Mouse (Mus musculus) C2C12 (cell line): ENCODE results near the gene Dennd6b. TPM values are rescaled to one million over a fixed set of nuclear protein-coding genes. Genes with fewer than 3 reads are reported as not detected.

Experiments used
- H3K27me3 ChIP-seq: one replicate; pipeline ENCODE4 v1.6.1; 2011; ENCODE audit not compliant: control insufficient read depth, insufficient read depth, insufficient read length
- H3K36me3 ChIP-seq: one replicate; pipeline ENCODE4 v1.6.1; 2011; ENCODE audit not compliant: control insufficient read depth, insufficient read depth
- H3K4me3 ChIP-seq: one replicate; pipeline ENCODE4 v1.5.1; 2011; ENCODE audit warnings: mild to moderate bottlenecking, control low read depth; ENCODE audit not compliant: poor library complexity, insufficient read depth, severe bottlenecking
- H3K79me2 ChIP-seq: one replicate; pipeline ENCODE4 v1.6.1; 2011; ENCODE audit not compliant: control insufficient read depth, insufficient read depth
- H3K79me3 ChIP-seq: one replicate; pipeline ENCODE4 v1.6.1; 2011; ENCODE audit warnings: low read depth, control low read depth
- H3ac ChIP-seq: one replicate; pipeline ENCODE3; 2011; ENCODE audit warnings: low read depth; ENCODE audit not compliant: control insufficient read depth, insufficient read length
- CEBPB ChIP-seq: IDR thresholded peaks from one replicate; pipeline ENCODE4 v1.6.1; 2011; ENCODE audit warnings: low read depth, mild to moderate bottlenecking, control low read depth, moderate library complexity
- CTCF ChIP-seq: IDR thresholded peaks from one replicate; pipeline ENCODE4 v1.5.1; 2011; ENCODE audit not compliant: control insufficient read depth, insufficient read depth, insufficient read length
- FOSL1 ChIP-seq: IDR thresholded peaks from one replicate; pipeline ENCODE4 v1.8.0; 2011; ENCODE audit warnings: mild to moderate bottlenecking, low read length; ENCODE audit not compliant: poor library complexity, insufficient read depth, severe bottlenecking
- MAX ChIP-seq: IDR thresholded peaks from one replicate; pipeline ENCODE4 v1.6.1; 2011; ENCODE audit warnings: mild to moderate bottlenecking, control low read depth
- MYOD1 ChIP-seq: IDR thresholded peaks from one replicate; pipeline ENCODE4 v1.6.1; 2011; ENCODE audit warnings: low read depth; ENCODE audit not compliant: control insufficient read depth, insufficient read length
- MYOG ChIP-seq: IDR thresholded peaks from one replicate; pipeline ENCODE4 v1.6.1; 2011; ENCODE audit not compliant: control insufficient read depth, insufficient read length; ENCODE audit errors: extremely low read depth
- USF1 ChIP-seq: IDR thresholded peaks from one replicate; pipeline ENCODE4 v1.6.1; 2011; ENCODE audit warnings: low read depth, mild to moderate bottlenecking, control low read depth, moderate library complexity
- polyA plus RNA-seq: library from polyadenylated mRNA; unstranded; fragments of >200 nt; fragmentation: generic; extraction: Trizol; gene quantifications from one replicate; pipeline ENCODE4 v1.2.1, GENCODE M21; 2012; ENCODE audit warnings: missing spikeins

Dennd6b gene
- polyA plus RNA-seq, 1 experiment, result 2.1 TPM

DNA sequence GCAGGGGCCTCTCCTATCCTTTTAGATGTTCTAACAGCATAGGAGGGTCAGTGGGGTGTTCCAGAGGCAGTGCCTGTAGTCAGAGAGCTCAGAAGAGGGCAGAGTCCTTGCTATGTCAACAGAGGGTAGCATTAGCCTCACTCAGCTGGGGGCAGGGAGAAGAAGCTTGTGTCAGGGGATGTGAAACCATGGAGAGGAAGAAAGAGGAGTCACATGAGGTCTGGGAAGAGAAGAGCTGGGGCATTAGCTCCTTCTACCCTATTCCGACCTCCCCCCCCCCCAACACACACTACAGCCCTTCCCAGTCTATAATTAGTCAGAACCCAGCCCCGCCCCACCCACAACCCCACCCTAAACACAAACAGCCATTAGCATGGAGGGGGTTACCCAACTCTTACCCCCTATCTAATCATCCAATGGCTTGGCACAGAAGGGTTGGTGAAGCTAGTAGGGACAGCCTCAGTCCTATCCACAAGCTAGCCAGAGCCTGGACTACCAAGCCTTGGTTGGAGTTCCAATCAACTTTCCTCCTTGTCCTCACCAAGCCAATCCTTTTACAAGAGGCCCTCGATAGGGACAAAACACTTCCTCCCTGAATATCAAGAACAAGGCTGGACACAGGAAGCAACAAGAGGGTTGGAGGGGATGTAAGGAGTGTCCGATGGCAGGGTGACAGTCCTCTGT, 18.6 kb downstream of the Dennd6b start:
- Histone ChIP-seq H3K4me3 (no peak overlapping the region), H3K36me3 (peaks cover 31% of the 10 kb centered on the region), H3ac (no peak overlapping the region), H3K79me2 (peaks cover 79% of the 10 kb centered on the region), H3K79me3 (peaks cover 67% of the 10 kb centered on the region), H3K27me3 (no peaks in the 10 kb centered on the region)
- TF ChIP-seq MYOD1 (no peak), MYOG (no peak), FOSL1 (no peak), CTCF (no peak), USF1 (no peak), MAX (no peak), CEBPB (no peak)

DNA sequence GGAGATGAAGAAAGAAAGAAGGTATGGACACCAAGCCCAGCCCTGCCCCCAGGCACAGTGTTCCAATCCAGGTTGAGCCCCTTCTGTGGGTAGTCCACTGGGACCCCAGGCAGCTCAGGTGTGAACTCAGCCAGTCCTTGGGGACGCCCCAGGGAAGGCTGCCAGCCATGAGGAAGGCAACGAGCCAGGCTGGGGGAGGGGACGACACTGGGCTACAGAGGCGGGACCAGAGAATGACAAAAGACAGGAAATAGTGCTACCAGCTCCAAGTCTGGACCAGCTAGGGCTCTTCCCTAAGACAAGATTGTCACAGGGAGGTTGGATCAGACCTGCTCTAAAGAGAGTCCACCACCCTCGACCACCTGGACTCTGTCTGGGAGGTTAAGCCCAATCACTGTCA, 19.2 kb downstream of the Dennd6b start:
- Histone ChIP-seq H3K79me3 (peaks cover 73% of the 10 kb centered on the region), H3ac (no peak overlapping the region), H3K79me2 (peaks cover 85% of the 10 kb centered on the region), H3K4me3 (no peak overlapping the region), H3K27me3 (no peaks in the 10 kb centered on the region), H3K36me3 (peaks cover 37% of the 10 kb centered on the region)
- TF ChIP-seq MAX (no peak), CEBPB (no peak), FOSL1 (no peak), CTCF (no peak), MYOD1 (no peak), MYOG (no peak)

DNA sequence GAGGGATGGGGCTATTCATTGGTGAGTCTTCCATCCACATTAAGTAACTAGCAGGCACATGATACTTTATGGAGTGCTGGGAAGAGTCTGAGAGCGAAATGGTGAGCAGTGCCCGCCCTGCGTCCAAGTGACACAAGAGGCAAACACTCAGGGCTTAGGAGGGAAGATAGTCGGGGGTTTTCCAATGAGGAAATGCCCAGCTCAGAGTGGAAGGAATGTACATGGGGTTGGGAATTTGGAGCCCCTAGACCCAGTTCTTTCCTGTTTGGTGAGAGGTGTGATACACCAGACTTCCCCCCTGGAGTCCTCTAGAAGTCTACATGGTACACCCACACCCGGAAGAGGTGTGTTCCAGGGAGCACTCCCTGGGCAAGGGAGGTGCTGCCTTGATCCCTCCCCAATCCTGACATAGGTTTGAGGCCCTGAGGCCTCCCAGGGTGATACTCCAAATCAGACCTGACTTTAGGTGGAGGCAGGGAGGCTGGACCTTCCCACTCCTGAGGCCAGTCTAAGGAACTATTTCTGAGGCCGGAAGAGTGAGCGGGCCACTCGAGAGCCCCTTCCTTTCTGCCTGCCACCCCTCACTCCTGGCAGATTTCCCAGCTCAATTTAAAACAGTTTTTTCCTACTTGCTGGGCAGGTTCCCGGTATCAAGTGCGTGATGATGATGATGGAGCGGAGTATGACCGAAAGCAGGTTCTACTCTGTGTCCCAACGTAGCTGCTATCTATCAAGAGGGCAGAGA, 20.7 kb downstream of the Dennd6b start:
- Histone ChIP-seq H3K4me3 (no peak overlapping the region), H3K79me3 (peaks cover 88% of the 10 kb centered on the region), H3K36me3 (peaks cover 41% of the 10 kb centered on the region), H3ac (no peak overlapping the region), H3K79me2 (peaks cover 100% of the 10 kb centered on the region), H3K27me3 (no peaks in the 10 kb centered on the region)
- TF ChIP-seq FOSL1, result no peak
- no peak for TF ChIP-seq CTCF

DNA sequence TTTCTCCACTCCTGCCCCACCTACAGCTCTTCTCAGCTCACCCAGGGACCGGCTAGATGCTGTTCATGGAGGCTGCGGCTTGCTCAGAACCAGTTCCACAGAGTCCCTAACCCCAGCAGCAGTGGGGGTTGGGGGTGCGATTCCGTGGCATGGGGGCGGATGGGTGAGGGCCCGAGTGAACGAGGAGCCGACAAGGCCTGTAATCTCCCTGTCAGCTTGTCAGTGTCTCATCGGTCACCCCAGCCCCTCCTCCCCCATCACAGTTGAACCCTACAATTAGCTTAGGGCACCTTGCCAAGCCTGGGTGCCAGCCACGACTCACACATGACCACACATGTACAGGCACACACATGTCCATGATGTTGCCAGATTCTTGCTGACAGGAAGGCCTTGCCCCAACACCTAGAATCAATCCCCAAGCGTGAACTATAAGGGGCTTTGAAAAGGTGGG, 21.4 kb downstream of the Dennd6b start:
- no peak overlapping the region for H3K4me3 ChIP-seq
- TF ChIP-seq CEBPB, result no peak
- no peaks in the 10 kb centered on the region for H3K27me3 ChIP-seq

DNA sequence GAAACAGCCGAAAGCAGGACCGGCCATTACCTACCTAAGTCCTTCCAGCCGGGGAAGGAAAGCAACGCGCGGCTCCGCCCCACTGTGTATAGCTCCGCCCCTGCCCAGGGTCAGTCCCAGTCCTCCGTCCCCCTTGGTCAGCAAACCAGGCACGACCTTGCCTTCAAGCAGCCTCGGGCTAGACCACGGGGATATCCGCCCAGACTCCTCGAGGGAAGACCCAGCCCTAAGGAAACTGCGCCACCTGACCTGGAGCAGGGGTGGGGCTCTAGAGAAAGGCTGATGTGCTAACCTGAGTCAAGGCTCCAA, 22.4 kb downstream of the Dennd6b start:
- TF ChIP-seq MYOG, result no peak
- no peak for TF ChIP-seq FOSL1
- no peak for TF ChIP-seq CTCF
- TF ChIP-seq USF1, result no peak
- no peak for TF ChIP-seq CEBPB
- TF ChIP-seq MAX, result no peak
- TF ChIP-seq MYOD1, result no peak
- H3K36me3 ChIP-seq, result peaks cover 50% of the 10 kb centered on the region

More for the DNA sequence above, 21.4 kb downstream of the Dennd6b start:
- Histone ChIP-seq H3K79me2 (peaks cover 100% of the 10 kb centered on the region), H3ac (no peak overlapping the region), H3K36me3 (peaks cover 43% of the 10 kb centered on the region), H3K79me3 (peaks cover 91% of the 10 kb centered on the region)

DNA sequence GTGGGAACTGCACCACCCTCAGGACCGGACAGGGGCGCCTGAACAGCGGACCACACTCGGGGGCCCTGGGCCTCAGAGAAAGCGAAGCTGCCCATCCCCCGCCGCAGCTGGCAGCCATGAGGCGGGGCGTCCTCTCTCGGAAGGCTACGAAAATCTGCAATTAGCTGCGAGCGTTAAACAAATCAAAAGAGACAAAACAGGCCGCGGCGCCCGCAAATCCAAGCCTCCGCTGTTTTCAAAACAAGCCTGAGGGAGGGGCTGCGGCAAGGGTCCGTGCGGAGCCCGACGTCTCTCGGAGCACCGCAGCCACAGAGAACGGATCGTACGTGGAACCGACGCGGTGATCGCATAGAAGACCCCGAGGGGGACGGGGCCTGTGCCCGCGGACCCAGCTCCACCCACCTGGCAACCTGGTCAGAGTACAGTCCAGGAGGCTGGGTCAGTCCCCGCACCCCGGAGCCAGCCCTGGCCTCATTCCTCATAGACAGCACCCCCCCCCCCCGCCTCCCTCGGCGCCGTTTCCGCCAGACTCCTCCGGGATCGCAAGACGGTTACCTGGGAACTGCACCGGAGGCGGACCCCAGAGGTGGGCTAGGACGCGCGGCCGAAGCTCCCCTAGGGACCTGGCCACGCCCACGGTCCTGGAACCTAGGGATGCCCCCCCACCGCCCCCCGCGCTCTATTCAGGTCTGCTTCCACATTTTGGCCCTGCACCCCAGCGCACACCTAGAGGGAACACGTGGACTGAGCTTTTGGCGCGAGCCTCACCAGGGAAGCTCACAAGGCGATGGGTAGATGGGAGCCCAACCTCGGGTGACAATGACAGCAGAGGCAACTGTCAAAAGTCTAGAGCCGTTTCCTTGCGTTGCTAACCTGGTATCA, 23.0 kb downstream of the Dennd6b start:
- Histone ChIP-seq H3K79me3 (peaks cover 91% of the 10 kb centered on the region), H3K27me3 (no peaks in the 10 kb centered on the region), H3K79me2 (peaks cover 100% of the 10 kb centered on the region), H3ac (no peak overlapping the region), H3K4me3 (no peak overlapping the region), H3K36me3 (peaks cover 56% of the 10 kb centered on the region)
- TF ChIP-seq FOSL1 (no peak), MYOD1 (no peak), CEBPB (no peak), MYOG (no peak), USF1 (no peak), MAX (no peak), CTCF (no peak)

More for the DNA sequence above, 22.4 kb downstream of the Dennd6b start:
- no peak overlapping the region for H3K4me3 ChIP-seq
- H3K27me3 ChIP-seq, result no peaks in the 10 kb centered on the region
- peaks cover 90% of the 10 kb centered on the region for H3K79me3 ChIP-seq
- no peak overlapping the region for H3ac ChIP-seq
- peaks cover 100% of the 10 kb centered on the region for H3K79me2 ChIP-seq
